Mouse (Mus musculus) liver, embryonic 14.5 days (tissue): ENCODE results near the gene Meiob.

Source experiments
- CTCF ChIP-seq: IDR thresholded peaks from 2 replicates; pipeline ENCODE4 v1.5.1; 2016; ENCODE audit warnings: antibody characterized with exemption, low read depth, control low read depth
- EP300 ChIP-seq: IDR thresholded peaks from 2 replicates; pipeline ENCODE4 v1.6.1; 2016; ENCODE audit warnings: antibody characterized with exemption, low read depth

DNA sequence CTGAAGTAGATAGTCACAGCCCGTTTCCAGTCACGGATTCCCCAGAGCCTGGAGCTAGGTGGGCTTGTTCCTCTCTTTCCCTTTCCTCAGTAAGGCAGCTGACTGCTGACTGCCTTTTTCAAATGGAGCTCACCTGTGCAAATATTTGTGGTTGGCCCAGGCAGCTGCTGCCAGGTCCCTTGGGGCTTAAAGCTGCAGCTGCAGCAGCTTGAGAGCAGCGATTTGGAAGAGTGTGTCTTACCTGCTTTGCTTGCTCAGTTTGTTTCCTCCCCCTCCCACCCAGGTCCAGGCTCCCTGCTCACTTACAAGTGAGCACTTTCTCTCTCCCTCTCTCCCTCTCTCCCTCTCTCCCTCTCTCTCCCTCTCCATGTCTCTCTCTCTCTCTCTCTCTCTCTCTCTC, 34.9 kb upstream of the Meiob start:
- TF ChIP-seq CTCF, result no peak
- no peak for TF ChIP-seq EP300
